Mouse (Mus musculus) layer of hippocampus, postnatal 36 days (tissue): Measurements from ENCODE around the gene Bod1. TPM values are rescaled to one million over a fixed set of nuclear protein-coding genes. Genes with fewer than 3 reads are reported as not detected.

ENCODE experiments used
- total RNA-seq, 2 experiments: library from RNA; stranded (reverse); gene quantifications; 2 replicates each; pipeline ENCODE4 v1.2.3; 2021

The Bod1 gene
- total RNA-seq, 2 experiments from 2014 or later = 96.5 to 101 TPM

Other genes with a start within 250 kb of the Bod1 start
- gene Cpeb4, start 200.3 kb upstream of the Bod1 start, total RNA-seq = 100 to 1,000 TPM; 156 to 163 TPM